Mouse (Mus musculus): ENCODE data around the gene A830031A19Rik. TPM values are rescaled to one million over a fixed set of nuclear protein-coding genes. Genes with fewer than 3 reads are reported as not detected.
A peak's percentile ranks its signal among the peaks of the same experiment; 100 is the strongest.

Gene A830031A19Rik
- polyA plus RNA-seq, 1 experiment from 2014 or later: not detected

DNA sequence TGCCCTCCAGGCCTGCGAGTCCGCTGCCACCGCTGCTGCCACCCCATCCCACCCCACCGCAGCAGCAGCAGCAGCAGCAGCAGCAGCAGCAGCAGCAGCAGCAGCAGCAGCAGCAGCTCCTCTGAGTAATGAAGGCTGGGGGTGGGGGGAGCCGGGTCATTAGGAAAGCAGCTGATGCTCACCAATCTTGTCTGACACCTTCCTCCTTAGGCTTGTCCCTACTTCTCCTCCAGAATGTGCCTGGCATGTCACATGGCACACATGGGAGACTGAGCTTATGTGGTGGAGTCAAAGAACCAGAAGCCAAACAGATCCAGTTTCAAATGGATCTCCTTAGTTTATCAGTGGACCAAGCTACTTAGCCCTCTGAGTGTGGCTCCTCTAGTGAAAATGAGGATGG is 60.2 kb downstream of the A830031A19Rik start:
- Histone ChIP-seq H3K36me3 (ENCODE audit: insufficient read depth, low read length) (no peaks in the 10 kb centered on the region), H3K4me1 (ENCODE audit: insufficient read depth, low read depth, low read length) (no peaks in the 10 kb centered on the region), H3K9ac (replicated peaks; ENCODE audit: low read depth) (no peak overlapping the region), H3K27me3 (replicated peaks; ENCODE audit: insufficient read depth, low read length) (no peaks in the 10 kb centered on the region), H3K27ac (ENCODE audit: low read length) (no peak overlapping the region), H3K4me2 (replicated peaks; ENCODE audit: low read depth, low read length) (no peak overlapping the region), H3K4me3 (ENCODE audit: low read depth, low read length) (no peak overlapping the region), H3K9me3 (ENCODE audit: low read length) (no peaks in the 10 kb centered on the region)
- WGBS: 63% methylated on average over 5 of the region's 5 CpGs
- TF ChIP-seq CTCF (IDR thresholded peaks at IDR 0.05): no peak
- TF ChIP-seq EP300 (IDR thresholded peaks at IDR 0.05): no peak
- ATAC-seq (no peak), DNase-seq (ENCODE audit: low spot score) (no peak)

DNA sequence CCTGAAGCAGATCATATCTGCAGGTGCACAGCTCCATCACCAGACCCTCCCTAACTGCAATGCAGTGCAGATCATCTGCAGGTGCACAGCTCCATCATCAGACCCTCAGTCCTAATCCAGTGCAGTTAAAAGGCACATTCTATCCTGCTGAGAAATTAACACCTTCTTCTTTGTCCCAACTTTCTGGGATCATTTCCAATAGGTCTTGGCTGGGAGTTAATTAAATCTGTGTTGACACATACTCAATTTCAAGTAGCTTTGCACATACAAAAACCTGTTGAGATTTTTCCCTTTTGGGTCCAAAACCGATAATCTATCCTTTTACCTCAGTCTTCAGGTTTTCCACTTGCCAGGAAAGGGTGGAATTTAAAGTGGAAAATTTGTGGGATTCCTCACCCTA is 62.6 kb downstream of the A830031A19Rik start:
- ATAC-seq (no peak), DNase-seq (ENCODE audit: low spot score) (no peak)
- Histone ChIP-seq H3K9ac (replicated peaks; ENCODE audit: low read depth) (no peak overlapping the region), H3K4me2 (replicated peaks; ENCODE audit: low read depth, low read length) (no peak overlapping the region), H3K4me1 (ENCODE audit: insufficient read depth, low read depth, low read length) (no peaks in the 10 kb centered on the region), H3K27me3 (replicated peaks; ENCODE audit: insufficient read depth, low read length) (no peaks in the 10 kb centered on the region), H3K9me3 (ENCODE audit: low read length) (no peaks in the 10 kb centered on the region), H3K4me3 (ENCODE audit: low read depth, low read length) (no peak overlapping the region), H3K36me3 (ENCODE audit: insufficient read depth, low read length) (no peaks in the 10 kb centered on the region), H3K27ac (ENCODE audit: low read length) (no peak overlapping the region)
- TF ChIP-seq CTCF (IDR thresholded peaks at IDR 0.05) (no peak), EP300 (IDR thresholded peaks at IDR 0.05) (no peak)
- 56% methylated on average over 1 of the region's 1 CpGs for WGBS

DNA sequence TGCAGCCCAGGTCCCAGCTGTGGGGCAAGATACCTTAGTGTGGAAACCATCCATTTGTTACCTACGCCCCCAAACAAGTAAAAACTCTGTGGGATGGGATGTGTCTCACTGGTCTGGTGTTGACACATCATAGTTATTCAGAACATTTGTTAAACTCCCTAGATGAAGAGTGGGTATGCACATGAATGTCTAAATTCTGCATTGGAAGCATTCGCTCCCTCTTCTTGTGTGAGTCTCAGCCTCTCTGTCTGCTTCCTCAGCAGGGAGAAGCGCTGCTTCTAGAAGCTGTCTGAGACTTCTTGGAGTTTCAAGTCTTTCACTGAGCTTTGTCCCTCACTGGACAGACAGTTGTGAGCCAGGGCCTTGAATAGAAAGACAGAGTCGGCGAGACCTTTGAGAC is 65.9 kb downstream of the A830031A19Rik start:
- DNase-seq (ENCODE audit: low spot score) (no peak), ATAC-seq (no peak)
- Histone ChIP-seq H3K27me3 (replicated peaks; ENCODE audit: insufficient read depth, low read length) (no peaks in the 10 kb centered on the region), H3K9me3 (ENCODE audit: low read length) (no peaks in the 10 kb centered on the region), H3K27ac (ENCODE audit: low read length) (no peak overlapping the region), H3K4me3 (ENCODE audit: low read depth, low read length) (no peak overlapping the region), H3K9ac (replicated peaks; ENCODE audit: low read depth) (no peak overlapping the region), H3K4me2 (replicated peaks; ENCODE audit: low read depth, low read length) (no peak overlapping the region), H3K4me1 (ENCODE audit: insufficient read depth, low read depth, low read length) (no peaks in the 10 kb centered on the region), H3K36me3 (ENCODE audit: insufficient read depth, low read length) (no peaks in the 10 kb centered on the region)
- TF ChIP-seq EP300 (IDR thresholded peaks at IDR 0.05) (no peak), CTCF (IDR thresholded peaks at IDR 0.05) (no peak)
- 89% methylated on average over 5 of the region's 5 CpGs for whole genome bisulfite sequencing

DNA sequence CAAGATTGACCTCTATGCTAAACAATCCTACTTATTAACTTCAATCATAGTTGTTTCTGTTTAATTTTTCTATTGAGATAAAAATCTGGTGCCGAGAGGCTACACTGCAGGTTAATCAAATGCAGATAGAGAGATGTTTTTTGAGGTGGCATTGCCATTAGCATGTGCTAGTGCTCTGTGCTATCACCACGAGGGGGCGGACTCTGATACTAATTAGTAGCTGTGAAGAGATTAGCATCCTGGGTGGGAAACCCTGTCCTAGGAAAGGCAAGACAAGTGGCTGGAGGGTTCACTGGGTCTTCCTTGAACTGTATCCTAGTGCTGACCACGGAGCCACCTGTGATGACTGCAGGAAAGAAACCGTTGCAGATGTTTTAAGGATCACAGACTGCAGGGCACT is 66.6 kb downstream of the A830031A19Rik start:
- ATAC-seq (no peak), DNase-seq (ENCODE audit: low spot score) (no peak)
- H3K27me3 ChIP-seq (replicated peaks; ENCODE audit: insufficient read depth, low read length): no peaks in the 10 kb centered on the region
- no peaks in the 10 kb centered on the region for H3K9me3 ChIP-seq (ENCODE audit: low read length)
- no peak overlapping the region for H3K27ac ChIP-seq (ENCODE audit: low read length)
- no peak overlapping the region for H3K4me2 ChIP-seq (replicated peaks; ENCODE audit: low read depth, low read length)
- no peaks in the 10 kb centered on the region for H3K4me1 ChIP-seq (ENCODE audit: insufficient read depth, low read depth, low read length)
- H3K36me3 ChIP-seq (ENCODE audit: insufficient read depth, low read length): no peaks in the 10 kb centered on the region
- no peak overlapping the region for H3K9ac ChIP-seq (replicated peaks; ENCODE audit: low read depth)
- WGBS: 40% methylated on average over 5 of the region's 5 CpGs
- H3K4me3 ChIP-seq (ENCODE audit: low read depth, low read length): no peak overlapping the region
- TF ChIP-seq EP300 (IDR thresholded peaks at IDR 0.05): no peak
- TF ChIP-seq CTCF (IDR thresholded peaks at IDR 0.05): peak; percentile 46

DNA sequence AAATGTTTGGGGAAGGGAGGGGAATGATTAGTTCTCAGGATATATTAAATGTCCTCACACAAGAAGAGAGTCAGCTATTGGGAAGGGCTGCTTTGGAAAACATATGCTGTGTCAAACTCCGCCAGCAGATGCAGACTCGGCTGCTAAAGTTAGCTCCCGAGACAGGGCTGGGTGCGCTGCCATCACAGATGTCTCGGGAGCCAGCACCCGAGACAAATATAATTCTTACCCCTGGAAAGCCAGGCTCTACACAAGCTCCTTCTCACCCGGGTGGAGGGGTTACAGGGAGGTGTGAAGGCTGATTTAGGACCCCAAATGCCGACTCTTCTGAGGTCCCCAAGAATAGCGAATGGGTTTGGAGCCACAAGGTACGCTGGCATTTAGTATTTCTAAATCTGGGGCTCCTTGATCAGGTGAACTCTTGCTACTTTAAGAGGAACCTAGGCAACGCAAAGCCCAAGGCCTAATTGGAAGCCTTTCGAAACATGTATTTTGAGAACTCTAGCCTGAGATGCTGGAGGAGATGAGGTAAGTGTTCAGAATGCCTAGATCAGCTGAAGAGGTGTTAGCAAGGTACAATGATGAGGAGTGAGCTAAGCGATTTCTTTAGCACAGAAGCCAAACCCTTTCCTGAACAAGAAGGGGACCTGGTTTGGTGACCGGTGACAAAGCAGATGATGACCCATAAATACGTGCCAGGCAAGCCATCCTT is 69.3 kb downstream of the A830031A19Rik start:
- Histone ChIP-seq H3K36me3 (ENCODE audit: insufficient read depth, low read length) (no peaks in the 10 kb centered on the region), H3K9ac (replicated peaks; ENCODE audit: low read depth) (no peak overlapping the region), H3K4me1 (ENCODE audit: insufficient read depth, low read depth, low read length) (no peaks in the 10 kb centered on the region), H3K27me3 (replicated peaks; ENCODE audit: insufficient read depth, low read length) (no peaks in the 10 kb centered on the region), H3K4me3 (ENCODE audit: low read depth, low read length) (no peak overlapping the region), H3K4me2 (replicated peaks; ENCODE audit: low read depth, low read length) (no peak overlapping the region), H3K9me3 (ENCODE audit: low read length) (no peaks in the 10 kb centered on the region), H3K27ac (ENCODE audit: low read length) (no peak overlapping the region)
- no peak for ATAC-seq
- TF ChIP-seq CTCF (IDR thresholded peaks at IDR 0.05) (no peak), EP300 (IDR thresholded peaks at IDR 0.05) (no peak)
- 72% methylated on average over 15 of the region's 15 CpGs for WGBS
- no peak for DNase-seq (ENCODE audit: low spot score)

DNA sequence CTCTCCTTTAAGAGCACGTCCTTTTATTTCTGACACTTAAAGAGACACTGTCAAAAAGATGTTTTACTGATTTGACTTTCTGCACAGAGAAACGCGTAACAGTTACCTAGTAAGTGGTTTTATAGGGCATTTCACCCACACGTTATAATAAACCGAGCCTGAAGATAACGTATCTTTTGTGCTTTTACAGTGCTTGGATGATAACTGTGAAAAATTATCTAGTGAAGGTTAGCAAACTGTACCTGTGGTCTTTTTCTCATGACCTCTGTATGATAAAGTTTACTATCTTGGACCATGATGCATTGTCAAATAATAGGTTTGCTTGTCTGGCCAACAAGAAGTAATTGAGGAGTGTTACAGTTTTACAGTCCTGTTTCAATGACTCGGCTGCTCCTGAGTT is 74.2 kb downstream of the A830031A19Rik start:
- Histone ChIP-seq H3K4me1 (ENCODE audit: insufficient read depth, low read depth, low read length) (no peaks in the 10 kb centered on the region), H3K27me3 (replicated peaks; ENCODE audit: insufficient read depth, low read length) (no peaks in the 10 kb centered on the region), H3K27ac (ENCODE audit: low read length) (no peak overlapping the region), H3K4me3 (ENCODE audit: low read depth, low read length) (no peak overlapping the region), H3K4me2 (replicated peaks; ENCODE audit: low read depth, low read length) (no peak overlapping the region), H3K36me3 (ENCODE audit: insufficient read depth, low read length) (no peaks in the 10 kb centered on the region), H3K9ac (replicated peaks; ENCODE audit: low read depth) (no peak overlapping the region), H3K9me3 (ENCODE audit: low read length) (no peaks in the 10 kb centered on the region)
- WGBS: 56% methylated on average over 7 of the region's 7 CpGs
- TF ChIP-seq EP300 (IDR thresholded peaks at IDR 0.05) (no peak), CTCF (IDR thresholded peaks at IDR 0.05) (no peak)
- ATAC-seq (no peak), DNase-seq (ENCODE audit: low spot score) (no peak)

Small RNA genes within 50 kb of the gene (microRNA-seq; reads per million reads assigned to microRNA genes)
- gene Gm44381: not detected

Other genes with a start within 250 kb of the A830031A19Rik start
- 7.3 and 7.4 TPM in 2 replicates for gene Papolg, start 179.8 kb downstream of the A830031A19Rik start, polyA plus RNA-seq (2015; fragmentation: Nextera tagmentation; extraction: Ambion mirVana)
- gene Bcl11a, start 3.0 kb upstream of the A830031A19Rik start, polyA plus RNA-seq (2015; fragmentation: Nextera tagmentation; extraction: Ambion mirVana): 2.4 and 2.6 TPM in 2 replicates

All from lung, postnatal 0 days (tissue).